17 mouse cellular contexts compared by ENCODE assay signal in the genomic region with DNA sequence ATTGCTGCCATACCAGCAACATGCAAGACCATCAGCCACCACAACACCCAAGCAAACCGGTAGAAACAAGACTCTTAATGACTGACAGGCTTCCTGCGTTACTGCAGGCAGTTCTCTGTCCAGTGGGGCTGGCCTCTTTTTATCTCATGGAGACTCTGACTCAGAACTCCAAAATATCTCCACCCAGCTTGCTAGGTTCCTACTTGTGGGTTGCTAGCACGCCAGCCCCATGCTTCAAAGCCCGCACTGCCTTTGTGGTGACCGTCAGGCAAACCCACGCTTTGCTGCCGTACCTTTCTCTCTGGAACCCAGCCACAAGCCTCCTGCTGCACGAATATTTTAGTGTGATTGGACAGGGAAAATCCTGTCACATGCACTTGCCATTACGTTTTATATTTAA.
DNase-seq lines count a peak whose midpoint lies in the region; ATAC-seq and TF ChIP-seq lines count a peak whose summit lies in the region.
"Had no signal": no experiment of that assay in that cellular context is flagged by ENCODE, and none has a peak within 500 bp of the region (broad histone marks: within the 10 kb centered on the region; RNA-seq: fewer than 3 reads in every experiment).

No protein-coding gene starts in this region.

- no peak overlapping the region for H3K4me2 ChIP-seq in liver, embryonic 12.5 days
- H3K4me2 ChIP-seq in heart, postnatal 0 days (ENCODE audit: low read depth, low read length) = 0 out of 2 replicates have a peak overlapping the region, but pooled peaks have one; percentile 9
- no peak overlapping the region for H3K4me2 ChIP-seq in hindbrain, embryonic 12.5 days (replicated peaks)
- no peak overlapping the region for H3K4me2 ChIP-seq in hindbrain, embryonic 16.5 days (ENCODE audit: low read length)
- H3K4me2 ChIP-seq: intestine, embryonic 15.5 days; limb, embryonic 12.5 days; midbrain, embryonic 13.5 days had no signal

- no peak for TF ChIP-seq CTCF in heart, postnatal 0 days (IDR thresholded peaks at IDR 0.05; ENCODE audit: low read depth)

- no peaks in the 10 kb centered on the region for H3K4me1 ChIP-seq in liver, embryonic 12.5 days
- peaks cover 6% of the 10 kb centered on the region; the same call in 1 of the 2 replicates for H3K4me1 ChIP-seq in heart, postnatal 0 days (ENCODE audit: control insufficient read depth, insufficient read depth)
- no peaks in the 10 kb centered on the region for H3K4me1 ChIP-seq in hindbrain, embryonic 12.5 days
- H3K4me1 ChIP-seq in hindbrain, embryonic 16.5 days (ENCODE audit: control insufficient read depth, insufficient read depth, low read depth, low read length) = no peaks in the 10 kb centered on the region; the same call in 1 of the 2 replicates
- H3K4me1 ChIP-seq: intestine, embryonic 15.5 days had no signal

- no peak overlapping the region for H3K27ac ChIP-seq in liver, embryonic 12.5 days
- H3K27ac ChIP-seq in heart, postnatal 0 days (ENCODE audit: low read depth) = peak overlapping the region; percentile 67
- H3K27ac ChIP-seq in hindbrain, embryonic 12.5 days = no peak overlapping the region
- H3K27ac ChIP-seq in hindbrain, embryonic 16.5 days (ENCODE audit: low read depth, low read length) = no peak overlapping the region
- H3K27ac ChIP-seq: intestine, embryonic 15.5 days; kidney, postnatal 0 days; limb, embryonic 12.5 days; midbrain, embryonic 13.5 days had no signal

- no peak overlapping the region for H3K9ac ChIP-seq in liver, embryonic 12.5 days
- H3K9ac ChIP-seq in heart, postnatal 0 days (replicated peaks; ENCODE audit: low read depth, low read length) = no peak overlapping the region; the same call in 1 of the 2 replicates
- no peak overlapping the region for H3K9ac ChIP-seq in hindbrain, embryonic 12.5 days
- no peak overlapping the region for H3K9ac ChIP-seq in hindbrain, embryonic 16.5 days (ENCODE audit: low read depth, low read length)
- H3K9ac ChIP-seq: forebrain, postnatal 0 days; intestine, embryonic 15.5 days; limb, embryonic 12.5 days; midbrain, embryonic 13.5 days had no signal

- H3K27me3 ChIP-seq in liver, embryonic 12.5 days (replicated peaks) = no peaks in the 10 kb centered on the region
- no peaks in the 10 kb centered on the region for H3K27me3 ChIP-seq in heart, postnatal 0 days (ENCODE audit: control insufficient read depth, insufficient read depth, low read length)
- H3K27me3 ChIP-seq in hindbrain, embryonic 12.5 days = no peaks in the 10 kb centered on the region
- no peaks in the 10 kb centered on the region for H3K27me3 ChIP-seq in hindbrain, embryonic 16.5 days (replicated peaks; ENCODE audit: control insufficient read depth, insufficient read depth, low read length)
- H3K27me3 ChIP-seq: intestine, embryonic 15.5 days; midbrain, embryonic 13.5 days had no signal

- H3K4me3 ChIP-seq in liver, embryonic 12.5 days = no peak overlapping the region
- H3K4me3 ChIP-seq in heart, postnatal 0 days (ENCODE audit: low read depth, low read length) = no peak overlapping the region
- no peak overlapping the region for H3K4me3 ChIP-seq in hindbrain, embryonic 12.5 days
- H3K4me3 ChIP-seq in hindbrain, embryonic 16.5 days (ENCODE audit: low read length) = no peak overlapping the region
- H3K4me3 ChIP-seq: intestine, embryonic 15.5 days; limb, embryonic 12.5 days; midbrain, embryonic 13.5 days had no signal

- TF ChIP-seq EP300 in heart, postnatal 0 days (IDR thresholded peaks at IDR 0.05; ENCODE audit: low read depth) = no peak

- WGBS in liver, embryonic 12.5 days (ENCODE audit: insufficient replicate concordance) = 32% methylated on average over 9 of the region's 9 CpGs
- WGBS in heart, postnatal 0 days = 14% methylated on average over 9 of the region's 9 CpGs
- 78% methylated on average over 9 of the region's 9 CpGs for WGBS in hindbrain, embryonic 12.5 days
- WGBS in hindbrain, embryonic 16.5 days = 64% methylated on average over 9 of the region's 9 CpGs

- DNase-seq in liver = no peak
- peak; percentile 5 for DNase-seq in fibroblast of lung, adult 2 months (ENCODE audit: low read depth)
- peak; percentile 83 for DNase-seq in heart, postnatal 0 days (ENCODE audit: low spot score)
- peak; percentile 23 for DNase-seq in right cerebral cortex, postnatal 25 days
- DNase-seq: adrenal gland, postnatal 25 days; forebrain, postnatal 0 days; gastrocnemius, postnatal 14 days; lung, postnatal 4 days had no signal

- ATAC-seq in liver, embryonic 12.5 days = 0 out of 2 replicates have a peak, but pooled peaks have one; percentile 15
- ATAC-seq in heart, postnatal 0 days (ENCODE audit: insufficient read depth, low read depth) = peak; percentile 92
- ATAC-seq in hindbrain, embryonic 12.5 days (ENCODE audit: low FRiP score) = no peak
- no peak for ATAC-seq in cerebellum, adult (ENCODE audit: insufficient number of reproducible peaks, low FRiP score, low TSS enrichment)
- no peak for ATAC-seq in hindbrain, embryonic 16.5 days
- ATAC-seq: CD4-positive, CD25-positive, alpha-beta regulatory T cell, adult 4 months; forebrain, postnatal 0 days; intestine, embryonic 15.5 days; midbrain, embryonic 13.5 days had no signal

- no peaks in the 10 kb centered on the region for H3K9me3 ChIP-seq in liver, embryonic 12.5 days (replicated peaks)
- no peaks in the 10 kb centered on the region for H3K9me3 ChIP-seq in heart, postnatal 0 days (replicated peaks; ENCODE audit: control insufficient read depth, low read length)
- H3K9me3 ChIP-seq in hindbrain, embryonic 12.5 days (replicated peaks) = no peaks in the 10 kb centered on the region
- H3K9me3 ChIP-seq in hindbrain, embryonic 16.5 days (ENCODE audit: control insufficient read depth, low read length) = no peaks in the 10 kb centered on the region
- H3K9me3 ChIP-seq: intestine, embryonic 15.5 days; limb, embryonic 12.5 days; midbrain, embryonic 13.5 days had no signal

- H3K36me3 ChIP-seq in liver, embryonic 12.5 days = no peaks in the 10 kb centered on the region
- H3K36me3 ChIP-seq in heart, postnatal 0 days (replicated peaks; ENCODE audit: control insufficient read depth, insufficient read depth, low read length) = no peaks in the 10 kb centered on the region
- no peaks in the 10 kb centered on the region for H3K36me3 ChIP-seq in hindbrain, embryonic 12.5 days
- H3K36me3 ChIP-seq in hindbrain, embryonic 16.5 days (ENCODE audit: control insufficient read depth, insufficient read depth, low read length) = no peaks in the 10 kb centered on the region
- H3K36me3 ChIP-seq: intestine, embryonic 15.5 days; limb, embryonic 12.5 days; midbrain, embryonic 13.5 days had no signal

Comparison
In these comparisons a context has a peak if more than half of its experiments do, and no peak if none do; other contexts are left out.
1. ATAC-seq: peak in liver, embryonic 12.5 days (single experiment) and heart, postnatal 0 days (single experiment); none in hindbrain, embryonic 12.5 days (single experiment), cerebellum, adult (single experiment) and hindbrain, embryonic 16.5 days (single experiment).